Mouse (Mus musculus) kidney, postnatal 0 days (tissue): Measurements from ENCODE around the gene Pcyt2. TPM values are rescaled to one million over a fixed set of nuclear protein-coding genes. Genes with fewer than 3 reads are reported as not detected.

Experiments used
- ATAC-seq: fragments of 200-750 bp; cut with Nextera tagmentation; replicated peaks from 2 replicates; pipeline ENCODE4 v1.8.0; 2017; ENCODE audit warnings: low read depth, moderate number of reproducible peaks, moderate TSS enrichment, moderate library complexity; ENCODE audit not compliant: low FRiP score
- DNase-seq: peaks from one replicate; pipeline ENCODE4 v3.0.0-alpha.2; 2016; ENCODE audit warnings: low spot score
- H3K27ac ChIP-seq: fragments of 300-500 bp; sonication (generic); 2 replicates; pipeline ENCODE4 v1.5.1; 2014; ENCODE audit warnings: mild to moderate bottlenecking
- H3K27me3 ChIP-seq: fragments of 300-500 bp; sonication (generic); 2 replicates; pipeline ENCODE4 v1.6.1; 2014; ENCODE audit warnings: low read length, mixed read lengths; ENCODE audit not compliant: insufficient read depth
- H3K36me3 ChIP-seq: fragments of 300-500 bp; sonication (generic); 2 replicates; pipeline ENCODE4 v1.6.1; 2014; ENCODE audit warnings: low read length, mixed read lengths; ENCODE audit not compliant: insufficient read depth
- H3K4me1 ChIP-seq: fragments of 300-500 bp; sonication (generic); replicated peaks from 2 replicates; pipeline ENCODE4 v1.6.1; 2014; ENCODE audit warnings: antibody characterized with exemption, low read length, mixed read lengths; ENCODE audit not compliant: insufficient read depth
- H3K4me2 ChIP-seq: fragments of 300-500 bp; sonication (generic); 2 replicates; pipeline ENCODE4 v1.6.1; 2014; ENCODE audit warnings: mild to moderate bottlenecking, low read length, moderate library complexity, mixed read lengths
- H3K4me3 ChIP-seq: fragments of 300-500 bp; sonication (generic); replicated peaks from 2 replicates; pipeline ENCODE4 v1.5.1; 2014; ENCODE audit warnings: low read depth, low read length
- H3K9ac ChIP-seq: fragments of 300-500 bp; sonication (generic); 2 replicates; pipeline ENCODE4 v1.6.1; 2014; ENCODE audit warnings: low read depth, low read length
- H3K9me3 ChIP-seq: fragments of 300-500 bp; sonication (generic); replicated peaks from 2 replicates; pipeline ENCODE4 v1.6.1; 2016; ENCODE audit warnings: low read length, inconsistent platforms, mixed read lengths
- CTCF ChIP-seq: IDR thresholded peaks from 2 replicates; pipeline ENCODE4 v1.5.1; 2016; ENCODE audit warnings: antibody characterized with exemption, low read depth, mild to moderate bottlenecking, moderate library complexity
- WGBS: fragments of 180-500 bp; shearing (Covaris S2); extraction: QIAGEN DNeasy Blood & Tissue Kit; methylation state at CpG from one replicate; pipeline ENCODE4 v1.1.7; 2014; 5-methylcytosine and 5-hydroxymethylcytosine counted together
- polyA plus RNA-seq: library from polyadenylated mRNA; unstranded; fragments of >200 nt; fragmentation: Nextera tagmentation; extraction: Ambion mirVana; gene quantifications from 2 replicates; pipeline ENCODE4 v1.2.1, GENCODE M21; 2015

Pcyt2 gene
- polyA plus RNA-seq, 1 experiment from 2014 or later: 116 TPM

- Histone ChIP-seq H3K27ac (peak overlapping the region; percentile 80), H3K9me3 (no peaks in the 10 kb centered on the region), H3K4me3 (no peak overlapping the region), H3K4me2 (no peak overlapping the region), H3K27me3 (no peaks in the 10 kb centered on the region), H3K4me1 (peaks cover 16% of the 10 kb centered on the region), H3K9ac (no peak overlapping the region), H3K36me3 (peaks cover 23% of the 10 kb centered on the region)
- TF ChIP-seq CTCF: no peak
- ATAC-seq (no peak), DNase-seq (no peak)
Observed at GRCm38 (mm10) chr11:120575940-120576339, 41.8 kb downstream of the Pcyt2 start.

GRCm38 (mm10) chr11:120575046-120575445, 42.7 kb downstream of the Pcyt2 start:
- Histone ChIP-seq H3K9me3 (no peaks in the 10 kb centered on the region), H3K9ac (0 out of 2 replicates have a peak overlapping the region, but pooled peaks have one; percentile 4), H3K4me2 (no peak overlapping the region), H3K27me3 (no peaks in the 10 kb centered on the region), H3K4me1 (peaks cover 12% of the 10 kb centered on the region), H3K4me3 (no peak overlapping the region), H3K36me3 (peaks cover 32% of the 10 kb centered on the region), H3K27ac (no peak overlapping the region)
- DNase-seq (no peak), ATAC-seq (no peak)
- 67% methylated on average over 2 of the region's 2 CpGs for WGBS
- TF ChIP-seq CTCF: no peak

- 26% methylated on average over 5 of the region's 5 CpGs for WGBS
- no peak for DNase-seq
- Histone ChIP-seq H3K27me3 (no peaks in the 10 kb centered on the region), H3K9ac (peak overlapping the region; percentile 3; the same call in 1 of the 2 replicates), H3K27ac (no peak overlapping the region), H3K4me1 (peaks cover 8% of the 10 kb centered on the region; the same call in 1 of the 2 replicates), H3K36me3 (peaks cover 31% of the 10 kb centered on the region), H3K4me2 (peak overlapping the region; percentile 90), H3K9me3 (no peaks in the 10 kb centered on the region), H3K4me3 (peak overlapping the region; percentile 95)
- no peak for TF ChIP-seq CTCF
- ATAC-seq: no peak
Observed at GRCm38 (mm10) chr11:120574278-120574600, 43.5 kb downstream of the Pcyt2 start.

GRCm38 (mm10) chr11:120573585-120574277, 44.0 kb downstream of the Pcyt2 start:
- Histone ChIP-seq H3K4me2 (peak overlapping the region; percentile 90), H3K9me3 (no peaks in the 10 kb centered on the region), H3K27me3 (no peaks in the 10 kb centered on the region), H3K4me1 (peaks cover 7% of the 10 kb centered on the region; the same call in 1 of the 2 replicates), H3K4me3 (peak overlapping the region; percentile 95), H3K36me3 (peaks cover 26% of the 10 kb centered on the region), H3K9ac (peak overlapping the region; percentile 84), H3K27ac (peak overlapping the region; percentile 96)
- no peak for TF ChIP-seq CTCF
- DNase-seq (peak; percentile 53), ATAC-seq (peak; percentile 0; the same call in 1 of the 2 replicates)
- 0% methylated on average over 23 of the region's 23 CpGs for whole genome bisulfite sequencing

GRCm38 (mm10) chr11:120572752-120573584, 44.8 kb downstream of the Pcyt2 start, which contains the start of gene P4hb:
P4hb (minus strand) TSS chr11:120573253.
- Histone ChIP-seq H3K9ac (peak within 1 kb of the TSS; percentile 93), H3K4me2 (peak within 1 kb of the TSS; percentile 90), H3K4me1 (peaks cover 7% of the 10 kb centered on the region; the same call in 1 of the 2 replicates), H3K36me3 (peaks cover 26% of the 10 kb centered on the region), H3K27ac (peak within 1 kb of the TSS; percentile 96), H3K27me3 (no peaks in the 10 kb centered on the region), H3K9me3 (no peaks in the 10 kb centered on the region), H3K4me3 (peak within 1 kb of the TSS; percentile 95)
- ATAC-seq (peak; percentile 95), DNase-seq (peak; percentile 100)
- TF ChIP-seq CTCF: no peak
- under 1% methylated on average over 87 of the region's 94 CpGs for WGBS

GRCm38 (mm10) chr11:120572417-120572751, 45.4 kb downstream of the Pcyt2 start:
- WGBS: under 1% methylated on average over 22 of the region's 24 CpGs
- H3K9me3 ChIP-seq: no peaks in the 10 kb centered on the region
- TF ChIP-seq CTCF: peak; percentile 9; the same call in 1 of the 2 replicates
- H3K27ac ChIP-seq: peak overlapping the region; percentile 87
- H3K4me2 ChIP-seq: peak overlapping the region; percentile 62
- peaks cover 7% of the 10 kb centered on the region; the same call in 1 of the 2 replicates for H3K4me1 ChIP-seq
- ATAC-seq: peak; percentile 26; the same call in 1 of the 2 replicates
- peak overlapping the region; percentile 93 for H3K9ac ChIP-seq
- no peak for DNase-seq
- H3K27me3 ChIP-seq: no peaks in the 10 kb centered on the region
- H3K4me3 ChIP-seq: peak overlapping the region; percentile 95
- peaks cover 29% of the 10 kb centered on the region for H3K36me3 ChIP-seq
